24 mouse cellular contexts compared by ENCODE assay signal in genomic region chr16:82796489-82796888, GRCm38 (mm10). TPM values are rescaled to one million over a fixed set of nuclear protein-coding genes. Genes with fewer than 3 reads are reported as not detected.
DNase-seq lines count a peak whose midpoint lies in the region; ATAC-seq and TF ChIP-seq lines count a peak whose summit lies in the region.
"Had no signal": no experiment of that assay in that cellular context is flagged by ENCODE, and none has a peak within 500 bp of the region (broad histone marks: within the 10 kb centered on the region; RNA-seq: fewer than 3 reads in every experiment).

No protein-coding gene starts in this region.

- H3K4me2 ChIP-seq in hindbrain, embryonic 11.5 days (replicated peaks; ENCODE audit: low read depth, low read length): no peak overlapping the region
- H3K4me2 ChIP-seq in hindbrain, embryonic 16.5 days (ENCODE audit: low read length): no peak overlapping the region
- no peak overlapping the region for H3K4me2 ChIP-seq in midbrain, embryonic 11.5 days
- H3K4me2 ChIP-seq in midbrain, embryonic 14.5 days (ENCODE audit: low read length): no peak overlapping the region
- no peak overlapping the region for H3K4me2 ChIP-seq in midbrain, embryonic 16.5 days (ENCODE audit: low read length)
- H3K4me2 ChIP-seq: embryonic facial prominence, embryonic 12.5 days; forebrain, embryonic 12.5 days had no signal

- H3K9ac ChIP-seq in hindbrain, embryonic 11.5 days (ENCODE audit: low read depth, low read length): no peak overlapping the region
- no peak overlapping the region for H3K9ac ChIP-seq in hindbrain, embryonic 16.5 days (ENCODE audit: low read depth, low read length)
- H3K9ac ChIP-seq in midbrain, embryonic 11.5 days (ENCODE audit: low read length): no peak overlapping the region
- H3K9ac ChIP-seq in midbrain, embryonic 14.5 days (replicated peaks; ENCODE audit: low read length): no peak overlapping the region
- H3K9ac ChIP-seq in midbrain, embryonic 16.5 days (ENCODE audit: low read depth, low read length): no peak overlapping the region
- H3K9ac ChIP-seq: embryonic facial prominence, embryonic 12.5 days; forebrain, embryonic 12.5 days; forebrain, postnatal 0 days had no signal

- H3K9me3 ChIP-seq in hindbrain, embryonic 11.5 days (ENCODE audit: control insufficient read depth, low read length): no peaks in the 10 kb centered on the region
- H3K9me3 ChIP-seq in hindbrain, embryonic 16.5 days (ENCODE audit: control insufficient read depth, low read length): no peaks in the 10 kb centered on the region
- H3K9me3 ChIP-seq in midbrain, embryonic 11.5 days (ENCODE audit: control insufficient read depth, low read length): no peaks in the 10 kb centered on the region
- H3K9me3 ChIP-seq in midbrain, embryonic 10.5 days (replicated peaks): no peaks in the 10 kb centered on the region
- no peaks in the 10 kb centered on the region for H3K9me3 ChIP-seq in midbrain, embryonic 14.5 days (ENCODE audit: control insufficient read depth, low read length)
- H3K9me3 ChIP-seq in midbrain, embryonic 16.5 days (replicated peaks; ENCODE audit: control insufficient read depth, low read length, poor library complexity, severe bottlenecking): no peaks in the 10 kb centered on the region
- H3K9me3 ChIP-seq: embryonic facial prominence, embryonic 10.5 days; embryonic facial prominence, embryonic 12.5 days; forebrain, embryonic 12.5 days had no signal

- H3K36me3 ChIP-seq in hindbrain, embryonic 11.5 days (ENCODE audit: control insufficient read depth, insufficient read depth, low read length): no peaks in the 10 kb centered on the region
- no peaks in the 10 kb centered on the region for H3K36me3 ChIP-seq in hindbrain, embryonic 16.5 days (ENCODE audit: control insufficient read depth, insufficient read depth, low read length)
- no peaks in the 10 kb centered on the region for H3K36me3 ChIP-seq in midbrain, embryonic 11.5 days (ENCODE audit: control insufficient read depth, insufficient read depth, low read length)
- H3K36me3 ChIP-seq in midbrain, embryonic 10.5 days: no peaks in the 10 kb centered on the region
- H3K36me3 ChIP-seq in midbrain, embryonic 14.5 days (ENCODE audit: control insufficient read depth, insufficient read depth, low read length): no peaks in the 10 kb centered on the region
- no peaks in the 10 kb centered on the region for H3K36me3 ChIP-seq in midbrain, embryonic 16.5 days (ENCODE audit: control insufficient read depth, insufficient read depth, low read length)
- H3K36me3 ChIP-seq: embryonic facial prominence, embryonic 10.5 days; embryonic facial prominence, embryonic 12.5 days; forebrain, embryonic 12.5 days had no signal

- ATAC-seq in hindbrain, embryonic 11.5 days (ENCODE audit: low FRiP score): 0 out of 2 replicates have a peak, but pooled peaks have one; percentile 43
- ATAC-seq in hindbrain, embryonic 16.5 days: no peak
- ATAC-seq in midbrain, embryonic 11.5 days (ENCODE audit: low FRiP score): peak; percentile 42; the same call in 1 of the 2 replicates
- ATAC-seq in midbrain, embryonic 14.5 days (ENCODE audit: low FRiP score, low TSS enrichment): peak; percentile 55
- no peak for ATAC-seq in midbrain, embryonic 16.5 days
- ATAC-seq: forebrain, embryonic 14.5 days; forebrain, postnatal 0 days had no signal

- DNase-seq in hindbrain, embryonic 11.5 days (ENCODE audit: low spot score): no peak
- DNase-seq in midbrain, embryonic 11.5 days (ENCODE audit: low spot score, missing footprints): no peak
- DNase-seq in midbrain, embryonic 10.5 days (ENCODE audit: low spot score): no peak
- DNase-seq in midbrain, embryonic 14.5 days: no peak
- no peak for DNase-seq in brain, embryonic 14.5 days (ENCODE audit: low read depth)
- DNase-seq in kidney, adult 11 months: no peak
- DNase-seq: adrenal gland, adult 2 months; adrenal gland, postnatal 10 days; adrenal gland, postnatal 25 days; cerebellum, adult 11-12 months; cerebellum, adult 2 months; cerebellum, adult 9-10 months; cerebellum, postnatal 10 days; cerebellum, postnatal 25 days; forebrain, postnatal 0 days had no signal

- H3K4me1 ChIP-seq in hindbrain, embryonic 11.5 days (replicated peaks; ENCODE audit: control insufficient read depth, insufficient read depth, low read length): no peaks in the 10 kb centered on the region
- no peaks in the 10 kb centered on the region for H3K4me1 ChIP-seq in hindbrain, embryonic 16.5 days (ENCODE audit: control insufficient read depth, insufficient read depth, low read depth, low read length)
- no peaks in the 10 kb centered on the region for H3K4me1 ChIP-seq in midbrain, embryonic 11.5 days (ENCODE audit: control insufficient read depth, insufficient read depth, low read length)
- no peaks in the 10 kb centered on the region for H3K4me1 ChIP-seq in midbrain, embryonic 10.5 days
- H3K4me1 ChIP-seq in midbrain, embryonic 14.5 days (ENCODE audit: control insufficient read depth, insufficient read depth, low read length): no peaks in the 10 kb centered on the region
- no peaks in the 10 kb centered on the region for H3K4me1 ChIP-seq in midbrain, embryonic 16.5 days (ENCODE audit: control insufficient read depth, insufficient read depth, low read length)
- H3K4me1 ChIP-seq: embryonic facial prominence, embryonic 10.5 days; embryonic facial prominence, embryonic 12.5 days; forebrain, embryonic 12.5 days had no signal

- no peak for TF ChIP-seq POLR2A in brain, embryonic 14.5 days (IDR thresholded peaks at IDR 0.05; ENCODE audit: borderline replicate concordance, extremely low read depth, insufficient read depth, insufficient read length, poor library complexity, severe bottlenecking)

- 80% methylated on average over 4 of the region's 4 CpGs for WGBS in hindbrain, embryonic 11.5 days
- WGBS in hindbrain, embryonic 16.5 days: 90% methylated on average over 4 of the region's 4 CpGs
- 87% methylated on average over 4 of the region's 4 CpGs for WGBS in midbrain, embryonic 11.5 days
- 86% methylated on average over 4 of the region's 4 CpGs for WGBS in midbrain, embryonic 10.5 days
- WGBS in midbrain, embryonic 14.5 days: 93% methylated on average over 4 of the region's 4 CpGs
- 90% methylated on average over 4 of the region's 4 CpGs for WGBS in midbrain, embryonic 16.5 days

- H3K27me3 ChIP-seq in hindbrain, embryonic 11.5 days (ENCODE audit: control insufficient read depth, insufficient read depth, low read length): no peaks in the 10 kb centered on the region
- no peaks in the 10 kb centered on the region for H3K27me3 ChIP-seq in hindbrain, embryonic 16.5 days (replicated peaks; ENCODE audit: control insufficient read depth, insufficient read depth, low read length)
- no peaks in the 10 kb centered on the region for H3K27me3 ChIP-seq in midbrain, embryonic 11.5 days (ENCODE audit: control insufficient read depth, insufficient read depth, low read length)
- H3K27me3 ChIP-seq in midbrain, embryonic 10.5 days (ENCODE audit: low read depth, poor library complexity, severe bottlenecking): no peaks in the 10 kb centered on the region
- H3K27me3 ChIP-seq in midbrain, embryonic 14.5 days (ENCODE audit: control insufficient read depth, insufficient read depth, low read length): no peaks in the 10 kb centered on the region
- H3K27me3 ChIP-seq in midbrain, embryonic 16.5 days (ENCODE audit: control insufficient read depth, insufficient read depth, low read depth, low read length): no peaks in the 10 kb centered on the region
- H3K27me3 ChIP-seq: embryonic facial prominence, embryonic 12.5 days; forebrain, embryonic 12.5 days had no signal

- no peak overlapping the region for H3K4me3 ChIP-seq in hindbrain, embryonic 11.5 days (ENCODE audit: low read depth, low read length)
- no peak overlapping the region for H3K4me3 ChIP-seq in hindbrain, embryonic 16.5 days (ENCODE audit: low read length)
- H3K4me3 ChIP-seq in midbrain, embryonic 11.5 days (ENCODE audit: low read depth, low read length): no peak overlapping the region
- H3K4me3 ChIP-seq in midbrain, embryonic 10.5 days: no peak overlapping the region
- H3K4me3 ChIP-seq in midbrain, embryonic 14.5 days (replicated peaks; ENCODE audit: low read depth, low read length): no peak overlapping the region
- no peak overlapping the region for H3K4me3 ChIP-seq in midbrain, embryonic 16.5 days (ENCODE audit: low read depth, low read length)
- H3K4me3 ChIP-seq: embryonic facial prominence, embryonic 10.5 days; embryonic facial prominence, embryonic 12.5 days; forebrain, embryonic 12.5 days had no signal

- H3K27ac ChIP-seq in hindbrain, embryonic 11.5 days (ENCODE audit: low read depth, low read length): no peak overlapping the region
- H3K27ac ChIP-seq in hindbrain, embryonic 16.5 days (ENCODE audit: low read depth, low read length): no peak overlapping the region
- no peak overlapping the region for H3K27ac ChIP-seq in midbrain, embryonic 11.5 days (ENCODE audit: low read depth, low read length)
- no peak overlapping the region for H3K27ac ChIP-seq in midbrain, embryonic 10.5 days (replicated peaks)
- H3K27ac ChIP-seq in midbrain, embryonic 14.5 days (replicated peaks; ENCODE audit: low read depth, low read length): no peak overlapping the region
- H3K27ac ChIP-seq in midbrain, embryonic 16.5 days (ENCODE audit: low read length): no peak overlapping the region
- H3K27ac ChIP-seq: embryonic facial prominence, embryonic 10.5 days; embryonic facial prominence, embryonic 12.5 days; forebrain, embryonic 12.5 days had no signal

- TF ChIP-seq CTCF in brain, embryonic 14.5 days (IDR thresholded peaks at IDR 0.05; ENCODE audit: borderline replicate concordance, extremely low read depth, insufficient read depth, insufficient read length): peak; percentile 9; the same call in 1 of the 2 replicates

RNA-seq across cellular contexts. Expression of gene Gm21833, which starts 31.7 kb away (rescaled TPM):
- not detected in 2 replicates for polyA plus RNA-seq in hindbrain, embryonic 11.5 days (2014; fragmentation: Nextera tagmentation; extraction: Ambion mirVana)
- not detected in 2 replicates for polyA plus RNA-seq in hindbrain, embryonic 16.5 days (2015; fragmentation: Nextera tagmentation; extraction: Ambion mirVana)
- not detected in 2 replicates for polyA plus RNA-seq in midbrain, embryonic 11.5 days (2014; fragmentation: Nextera tagmentation; extraction: Ambion mirVana)
- not detected in 2 replicates for polyA plus RNA-seq in midbrain, embryonic 10.5 days (2016; fragmentation: Nextera tagmentation; extraction: Ambion mirVana)
- not detected in 2 replicates for polyA plus RNA-seq in midbrain, embryonic 14.5 days (2014; fragmentation: Nextera tagmentation; extraction: Ambion mirVana)
- polyA plus RNA-seq in midbrain, embryonic 16.5 days (2015; fragmentation: Nextera tagmentation; extraction: Ambion mirVana): not detected in 2 replicates
- polyA plus RNA-seq in brain, embryonic 14.5 days (2012; rRNA removed): not detected in 2 replicates
- polyA plus RNA-seq: adrenal gland, adult 2 months; C2C12; cerebellum, adult 2 months; cortical plate, adult 2 months; embryonic facial prominence, embryonic 10.5 days; embryonic facial prominence, embryonic 12.5 days; embryonic facial prominence, embryonic 14.5 days; forebrain, embryonic 12.5 days; forebrain, embryonic 14.5 days; forebrain, postnatal 0 days had no signal

Comparison
In these comparisons a context has a peak if more than half of its experiments do, and no peak if none do; other contexts are left out.
1. ATAC-seq: peak in hindbrain, embryonic 11.5 days (single experiment), midbrain, embryonic 11.5 days (single experiment) and midbrain, embryonic 14.5 days (single experiment); none in hindbrain, embryonic 16.5 days (single experiment) and midbrain, embryonic 16.5 days (single experiment).